Mouse (Mus musculus) gastrocnemius, adult 8-10 months (tissue): ENCODE results near the gene Med24. TPM values are rescaled to one million over a fixed set of nuclear protein-coding genes. Genes with fewer than 3 reads are reported as not detected.

Source experiments
- total RNA-seq, 4 experiments: library from RNA; stranded (reverse); gene quantifications; 2 replicates each; pipeline ENCODE4 v1.2.4; 2022

Med24 gene
- total RNA-seq, 4 experiments from 2014 or later, result 42.2 to 48.4 (median 47.9) TPM

Other genes with a start within 250 kb of the Med24 start
- not detected for gene Ikzf3, start 183.4 kb downstream of the Med24 start, total RNA-seq
- gene Zpbp2, start 178.3 kb downstream of the Med24 start, total RNA-seq, result not detected
- gene Ormdl3, start 142.1 kb downstream of the Med24 start, total RNA-seq, result 10 to 100 TPM; 26.7 to 31.9 (median 28.4) TPM
- gene Lrrc3c, start 131.1 kb downstream of the Med24 start, total RNA-seq, result not detected
- 1 to 10 TPM; 5.1 to 6.1 (median 5.4) TPM for gene Gm12355, start 103.8 kb downstream of the Med24 start, total RNA-seq
- gene Gsdma3, start 103.1 kb downstream of the Med24 start, total RNA-seq, result 10 to 100 TPM in 1 of 4 experiments, 1 to 10 TPM in 3; 5.5 to 18.2 (median 8.3) TPM
- gene Gsdma2, start 82.7 kb downstream of the Med24 start, total RNA-seq, result under 1 TPM in 3 of 4 experiments, not detected in 1; 0.24 to 0.51 (median 0.25) TPM
- gene Gsdma, start 65.1 kb downstream of the Med24 start, total RNA-seq, result 1 to 10 TPM in 1 of 4 experiments, under 1 TPM in 3; 0.24 to 1.4 (median 0.85) TPM
- gene Psmd3, start 46.9 kb downstream of the Med24 start, total RNA-seq, result 100 to 1,000 TPM; 104 to 107 (median 104) TPM
- gene Csf3, start 28.2 kb downstream of the Med24 start, total RNA-seq, result not detected
- 10 to 100 TPM; 67.5 to 81.5 (median 76.2) TPM for gene Thra, start 11.2 kb upstream of the Med24 start, total RNA-seq
- 100 to 1,000 TPM in 2 of 4 experiments, 10 to 100 TPM in 2; 83.4 to 175 (median 99.4) TPM for gene Nr1d1, start 45.9 kb upstream of the Med24 start, total RNA-seq
- 10 to 100 TPM; 53.9 to 57.7 (median 55.8) TPM for gene Msl1, start 66.1 kb upstream of the Med24 start, total RNA-seq
- 10 to 100 TPM; 14.1 to 18.4 (median 15.2) TPM for gene Casc3, start 75.5 kb upstream of the Med24 start, total RNA-seq
- gene Rapgefl1, start 107.3 kb upstream of the Med24 start, total RNA-seq, result under 1 TPM in 2 of 4 experiments, not detected in 2; 0.08 to 0.29 TPM
- gene Wipf2, start 134.2 kb upstream of the Med24 start, total RNA-seq, result 1 to 10 TPM; 5.0 to 9.1 (median 7.7) TPM
- under 1 TPM in 2 of 4 experiments, not detected in 2; 0.07 to 0.13 TPM for gene Cdc6, start 178.4 kb upstream of the Med24 start, total RNA-seq
- 10 to 100 TPM in 2 of 4 experiments, 1 to 10 TPM in 2; 8.3 to 11.7 (median 9.5) TPM for gene Rara, start 198.4 kb upstream of the Med24 start, total RNA-seq